ENCODE assay signal across 13 mouse cellular contexts in the genomic region with DNA sequence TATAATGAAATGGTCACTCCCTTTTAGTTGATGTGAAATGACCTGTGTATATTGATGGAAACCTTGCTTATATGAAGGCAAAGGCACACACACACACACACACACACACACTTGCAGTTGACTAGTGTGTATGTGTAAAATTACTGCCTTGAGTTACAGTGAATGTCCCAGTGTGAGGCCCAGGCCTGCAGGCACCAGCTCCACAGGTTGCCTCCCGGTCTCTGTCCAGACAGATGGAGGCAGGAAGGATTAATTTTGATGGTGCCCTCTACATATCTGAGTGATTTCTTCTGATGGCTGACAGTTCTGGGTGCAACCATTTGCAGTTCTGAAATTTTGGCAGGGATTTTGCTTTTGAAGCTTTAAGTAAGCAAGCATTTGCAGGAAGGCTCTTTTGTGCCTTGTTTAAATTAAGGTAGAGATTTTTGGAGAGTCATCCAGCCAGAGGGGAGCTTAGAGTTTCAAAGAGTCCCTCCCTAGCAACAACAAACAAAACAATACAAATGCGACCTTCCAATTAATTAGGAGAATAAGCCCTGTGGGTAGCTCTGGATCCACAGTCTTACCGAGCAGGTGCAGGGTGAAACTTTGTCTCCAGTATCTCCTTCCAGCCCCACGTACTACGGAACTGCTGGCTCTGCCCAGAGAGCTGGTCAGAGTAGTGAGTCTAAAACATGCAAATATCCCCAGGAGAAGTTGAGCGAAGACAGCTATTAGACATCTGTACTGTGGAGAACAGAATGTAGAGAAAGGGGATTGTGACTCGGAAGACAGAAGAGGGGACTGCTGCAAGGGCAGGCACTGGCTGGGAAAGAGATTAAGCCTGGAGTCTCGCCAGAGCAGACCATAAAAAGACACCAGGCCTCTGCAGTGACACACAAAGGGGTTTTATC.
DNase-seq lines count a peak whose midpoint lies in the region; ATAC-seq lines count a peak whose summit lies in the region.
"Had no signal": no experiment of that assay in that cellular context is flagged by ENCODE, and none has a peak within 500 bp of the region (broad histone marks: within the 10 kb centered on the region; RNA-seq: fewer than 3 reads in every experiment).

No protein-coding gene starts in this region.

- H3K4me1 ChIP-seq in forebrain, embryonic 13.5 days, result peaks cover 23% of the 10 kb centered on the region
- H3K4me1 ChIP-seq in hindbrain, embryonic 16.5 days (ENCODE audit: control insufficient read depth, insufficient read depth, low read depth, low read length), result peaks cover 6% of the 10 kb centered on the region
- H3K4me1 ChIP-seq: liver, embryonic 13.5 days had no signal

- H3K9me3 ChIP-seq in forebrain, embryonic 13.5 days (replicated peaks), result peaks cover 6% of the 10 kb centered on the region; the same call in 1 of the 2 replicates
- H3K9me3 ChIP-seq in hindbrain, embryonic 16.5 days (ENCODE audit: control insufficient read depth, low read length), result no peaks in the 10 kb centered on the region
- H3K9me3 ChIP-seq: liver, embryonic 13.5 days had no signal

- DNase-seq in heart, adult 11 months, result peak; percentile 90
- DNase-seq in heart, postnatal 36 days, result no peak
- peak; percentile 9 for DNase-seq in MN1 (ENCODE audit: low spot score)
- DNase-seq in urinary bladder, postnatal 10 days (ENCODE audit: low spot score), result no peak
- DNase-seq in thymus, postnatal 14 days, result no peak
- DNase-seq: gastrocnemius, postnatal 36 days; kidney, adult 18-20 months; layer of hippocampus, adult 9-11 months; liver, embryonic 13.5 days had no signal

- no peak overlapping the region for H3K9ac ChIP-seq in forebrain, embryonic 13.5 days
- no peak overlapping the region for H3K9ac ChIP-seq in hindbrain, embryonic 16.5 days (ENCODE audit: low read depth, low read length)
- H3K9ac ChIP-seq: liver, embryonic 13.5 days had no signal

- no peaks in the 10 kb centered on the region for H3K27me3 ChIP-seq in forebrain, embryonic 13.5 days
- H3K27me3 ChIP-seq in hindbrain, embryonic 16.5 days (replicated peaks; ENCODE audit: control insufficient read depth, insufficient read depth, low read length), result no peaks in the 10 kb centered on the region
- H3K27me3 ChIP-seq: liver, embryonic 13.5 days had no signal

- 0 out of 2 replicates have a peak, but pooled peaks have one; percentile 27 for ATAC-seq in forebrain, embryonic 13.5 days
- ATAC-seq in hindbrain, embryonic 16.5 days, result peak; percentile 61; the same call in 1 of the 2 replicates
- ATAC-seq in megakaryocyte-erythroid progenitor cell, adult 5-6 weeks (replicated peaks; ENCODE audit: low FRiP score, low TSS enrichment, poor library complexity, severe bottlenecking), result no peak

- no peak overlapping the region for H3K4me3 ChIP-seq in forebrain, embryonic 13.5 days
- no peak overlapping the region for H3K4me3 ChIP-seq in hindbrain, embryonic 16.5 days (ENCODE audit: low read length)
- H3K4me3 ChIP-seq: liver, embryonic 13.5 days had no signal

- intact Hi-C loops in heart, postnatal 36 days (cut with DNase I), result no loop called here

- H3K4me2 ChIP-seq in forebrain, embryonic 13.5 days, result peak overlapping the region; percentile 13; the same call in 1 of the 2 replicates
- H3K4me2 ChIP-seq in hindbrain, embryonic 16.5 days (ENCODE audit: low read length), result no peak overlapping the region
- H3K4me2 ChIP-seq: liver, embryonic 13.5 days had no signal

- no peaks in the 10 kb centered on the region for H3K36me3 ChIP-seq in forebrain, embryonic 13.5 days (ENCODE audit: poor library complexity, severe bottlenecking)
- no peaks in the 10 kb centered on the region for H3K36me3 ChIP-seq in hindbrain, embryonic 16.5 days (ENCODE audit: control insufficient read depth, insufficient read depth, low read length)
- H3K36me3 ChIP-seq: liver, embryonic 13.5 days had no signal

- H3K27ac ChIP-seq in forebrain, embryonic 13.5 days, result peak overlapping the region; percentile 62
- no peak overlapping the region for H3K27ac ChIP-seq in hindbrain, embryonic 16.5 days (ENCODE audit: low read depth, low read length)
- H3K27ac ChIP-seq: liver, embryonic 13.5 days; stomach, postnatal 0 days had no signal

- WGBS in forebrain, embryonic 13.5 days, result 6% methylated on average over 8 of the region's 8 CpGs
- WGBS in hindbrain, embryonic 16.5 days, result 17% methylated on average over 8 of the region's 8 CpGs

Comparison
In these comparisons a context has a peak if more than half of its experiments do, and no peak if none do; other contexts are left out.
1. DNase-seq: peak in heart, adult 11 months (single experiment) and MN1 (single experiment); none in heart, postnatal 36 days (0 of 2), urinary bladder, postnatal 10 days (single experiment) and thymus, postnatal 14 days (single experiment).